Mouse (Mus musculus) 3134 (cell line): ENCODE results near the gene Fads2.

Experiments
- DNase-seq: peaks from one replicate; pipeline ENCODE4 v3.0.0-alpha.2; 2011; ENCODE audit warnings: low spot score; ENCODE audit not compliant: insufficient read length; ENCODE audit errors: extremely low read depth

Gene Fads2

DNA sequence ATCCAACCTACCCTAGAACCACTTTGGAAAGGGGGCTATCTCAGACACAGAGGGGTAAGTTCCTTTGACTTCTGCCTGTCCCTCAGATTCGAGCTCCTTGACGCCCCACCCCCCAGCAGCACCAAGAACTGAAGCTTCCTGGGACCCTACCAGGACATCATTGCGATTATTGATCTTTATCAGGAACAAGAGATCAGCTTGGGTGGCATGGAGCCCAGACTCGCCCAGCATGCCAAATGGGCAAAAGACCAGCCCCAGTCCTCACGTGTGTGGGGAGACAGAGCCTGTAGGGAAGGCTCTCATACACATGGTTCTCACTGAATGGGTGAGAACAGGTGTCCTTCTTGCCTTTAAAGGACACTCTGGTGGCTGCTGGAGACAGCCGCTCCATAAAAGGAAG lies 2.7 kb upstream of the Fads2 start:
- DNase-seq = no peak

DNA sequence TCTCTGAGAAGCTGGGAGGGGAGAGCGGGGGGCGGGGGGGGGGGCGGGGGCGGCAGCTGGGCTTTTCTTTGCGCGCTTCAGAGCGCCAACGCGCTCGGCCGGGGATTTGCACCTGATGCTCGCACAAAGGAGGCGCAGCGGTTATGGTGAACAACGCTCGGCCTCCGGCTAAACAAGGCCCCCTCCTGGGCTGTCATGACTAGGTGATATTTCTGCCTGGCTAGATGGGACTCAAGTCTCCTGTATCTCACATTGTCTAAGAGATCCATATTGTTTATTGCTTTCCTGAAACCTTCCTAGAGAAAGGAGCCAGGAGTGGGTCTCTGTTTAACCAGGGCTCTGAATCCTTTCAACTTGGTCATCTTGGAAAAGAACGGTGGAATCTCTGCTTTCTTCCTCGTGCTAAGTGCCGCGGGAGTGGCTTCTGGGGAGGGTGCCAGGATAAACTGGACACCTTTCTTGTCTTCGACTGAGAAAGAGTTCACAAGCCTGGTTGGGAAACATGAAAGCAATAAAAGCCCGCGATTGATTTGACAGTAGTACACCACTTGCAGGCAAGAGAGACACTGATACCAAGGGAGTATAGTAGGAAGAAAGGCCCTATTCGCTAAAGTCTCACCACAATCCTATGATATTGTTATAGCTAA lies 631 bp upstream of the Fads2 start:
- DNase-seq = no peak

DNA sequence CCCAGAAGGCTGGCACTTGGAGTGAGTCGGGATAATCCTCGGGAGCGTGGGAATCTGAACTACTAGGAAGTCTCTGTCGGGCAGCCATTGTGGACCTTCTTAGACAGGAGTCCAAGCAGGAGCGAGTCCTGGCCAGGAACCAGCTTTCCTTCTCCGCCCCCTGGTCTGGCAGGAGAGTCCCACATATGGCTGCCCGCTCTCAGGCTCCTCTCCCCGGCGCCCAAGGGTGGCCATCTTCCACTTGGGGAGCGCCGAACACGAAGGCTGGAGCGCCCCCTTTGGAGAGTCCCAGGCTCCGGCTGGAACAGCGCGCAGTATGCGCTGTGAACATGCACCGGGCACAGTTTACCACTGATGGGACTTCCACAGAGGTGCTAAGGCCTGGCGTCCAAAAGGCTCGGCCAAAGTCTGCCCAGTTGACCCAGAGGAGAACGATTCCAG lies 895 bp downstream of the Fads2 start:
- peak; percentile 82 for DNase-seq

DNA sequence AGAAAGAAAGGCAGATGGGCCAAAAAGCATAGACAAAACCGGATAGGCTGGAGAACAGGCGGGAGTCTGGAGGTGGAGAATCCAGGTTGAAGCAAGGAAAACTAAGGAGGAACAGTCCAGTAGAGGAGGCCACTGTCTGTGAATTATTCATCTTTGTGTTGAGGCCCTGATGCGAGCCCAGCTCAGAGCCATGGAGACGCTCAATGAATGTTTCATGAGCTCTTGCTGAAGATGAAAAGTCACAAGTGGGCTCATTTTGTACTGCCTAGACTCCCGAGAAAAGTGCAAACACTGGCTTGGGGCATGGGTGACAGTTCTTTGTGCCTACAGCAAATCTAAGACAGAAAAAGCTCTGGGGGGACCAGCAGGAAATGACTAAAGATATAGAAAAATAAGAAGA lies 3.7 kb downstream of the Fads2 start:
- DNase-seq = no peak

DNA sequence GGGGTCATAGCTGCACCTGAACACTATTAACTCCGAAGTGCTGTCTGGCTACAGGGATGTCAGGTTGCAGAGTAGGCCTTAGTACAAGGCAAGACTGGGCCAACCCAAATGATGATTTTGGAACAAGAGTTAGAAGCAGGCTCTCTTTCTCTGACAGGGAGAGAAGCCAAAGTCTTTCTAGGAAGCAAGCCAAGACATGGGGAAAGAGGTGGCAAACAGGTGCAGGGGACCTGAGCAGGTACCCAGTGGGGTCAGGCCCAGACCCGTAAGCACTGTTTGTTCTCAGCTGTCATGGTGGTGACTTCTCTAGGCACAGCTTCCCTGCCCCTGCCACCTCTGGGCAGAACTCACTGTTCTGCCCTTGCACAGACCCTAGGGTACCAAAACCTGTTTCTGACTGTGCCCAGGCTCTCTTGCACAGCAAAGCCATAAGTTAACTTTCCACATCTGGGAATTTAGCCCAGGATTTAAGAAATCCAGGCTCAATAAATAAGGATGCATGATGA lies 5.1 kb downstream of the Fads2 start:
- DNase-seq = no peak

DNA sequence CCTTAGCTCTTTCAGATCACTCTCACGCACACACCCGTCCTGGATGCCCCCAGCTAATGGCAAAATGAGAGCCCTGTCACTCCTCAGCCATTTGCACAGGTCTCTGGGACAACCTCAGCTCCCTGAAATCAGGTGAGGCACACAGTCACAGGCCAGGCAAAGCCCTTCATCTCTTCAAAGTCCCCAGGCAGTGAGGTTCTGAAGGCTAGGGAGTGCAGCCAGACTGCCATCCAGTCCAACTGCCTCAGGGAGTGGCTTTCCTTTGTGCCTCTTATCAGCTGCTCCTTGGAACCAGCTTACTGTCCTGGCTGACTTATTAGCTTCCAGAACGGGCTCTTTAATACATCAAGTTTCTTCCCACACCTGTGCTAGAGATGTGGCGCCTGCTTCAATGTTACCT lies 6.9 kb downstream of the Fads2 start:
- DNase-seq = no peak

DNA sequence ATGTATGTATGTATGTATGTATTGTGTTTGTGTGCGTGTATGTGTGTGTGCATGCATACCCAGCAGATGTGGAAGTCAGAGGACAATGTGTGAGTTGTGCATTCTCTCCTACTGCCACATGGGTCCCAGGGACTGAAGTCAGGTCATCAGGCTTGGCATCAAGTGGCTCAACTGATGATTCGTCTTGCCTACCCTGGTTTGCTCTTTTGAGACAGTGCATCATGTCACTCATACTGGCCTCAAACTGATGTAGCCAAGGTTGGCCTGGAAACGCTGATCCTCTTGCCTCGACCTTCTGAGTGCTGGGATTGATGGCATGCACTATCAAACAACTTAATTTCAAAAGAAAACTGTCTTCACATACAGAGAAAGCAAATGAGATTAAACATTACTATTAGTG lies 7.7 kb downstream of the Fads2 start:
- DNase-seq = no peak

DNA sequence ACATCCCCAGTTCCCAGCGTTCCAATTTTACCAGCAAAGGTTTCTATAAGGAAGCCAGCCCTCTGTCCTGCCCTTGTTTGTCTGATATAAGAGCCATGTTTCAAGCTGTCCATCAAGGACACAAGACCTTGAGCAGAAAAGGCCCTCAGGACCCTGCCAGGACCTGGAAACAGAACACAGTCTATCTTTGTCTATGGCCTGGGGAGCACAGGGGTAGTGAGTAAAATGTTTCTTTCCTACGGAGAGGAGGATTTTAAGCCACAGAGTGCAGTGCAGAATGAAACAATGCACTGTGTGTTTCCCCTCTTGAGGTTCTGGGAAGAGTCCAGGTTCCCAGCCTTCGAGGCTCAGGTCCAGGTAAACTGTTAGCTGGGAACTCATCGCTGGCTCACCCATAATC lies 14.6 kb downstream of the Fads2 start:
- DNase-seq = no peak

DNA sequence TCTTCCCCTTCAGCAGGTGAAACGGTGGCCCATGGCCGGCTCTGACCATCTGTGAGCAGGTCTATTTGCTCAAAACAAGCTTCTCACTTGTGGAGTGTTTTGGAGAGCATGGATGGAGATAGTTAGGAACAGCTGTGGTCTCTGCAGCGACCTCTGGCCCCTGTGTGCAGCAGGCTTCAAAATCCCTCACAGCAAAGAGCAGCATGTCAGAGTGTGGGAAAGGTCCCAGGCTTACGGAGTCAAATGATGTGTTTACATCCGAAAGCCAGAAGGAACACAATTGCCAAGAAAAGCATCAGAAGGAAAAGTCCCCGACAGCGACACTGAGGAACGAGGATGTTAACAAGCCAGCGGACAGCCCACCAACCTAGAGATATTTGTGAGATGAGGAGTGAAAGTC lies 16.1 kb downstream of the Fads2 start:
- DNase-seq = no peak

DNA sequence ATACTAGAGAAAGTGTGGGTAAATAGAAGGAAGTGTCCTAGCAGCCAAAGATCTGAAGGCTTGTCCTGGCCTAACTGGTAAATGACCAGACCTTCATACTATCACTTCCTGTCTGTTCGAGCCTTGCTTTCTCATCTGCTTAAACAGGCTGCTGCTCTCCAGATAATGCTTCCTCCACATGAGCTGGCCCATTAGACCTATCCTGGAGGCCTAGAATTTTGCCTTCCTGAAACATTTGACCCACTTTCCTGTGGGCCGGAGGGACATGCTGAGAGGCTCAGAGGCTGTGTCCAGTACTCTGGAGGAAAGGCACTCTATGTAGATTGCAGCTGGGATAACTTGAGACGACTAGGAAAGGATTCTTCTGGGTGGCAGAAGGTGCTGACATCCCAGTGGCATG lies 19.4 kb downstream of the Fads2 start:
- DNase-seq = no peak

DNA sequence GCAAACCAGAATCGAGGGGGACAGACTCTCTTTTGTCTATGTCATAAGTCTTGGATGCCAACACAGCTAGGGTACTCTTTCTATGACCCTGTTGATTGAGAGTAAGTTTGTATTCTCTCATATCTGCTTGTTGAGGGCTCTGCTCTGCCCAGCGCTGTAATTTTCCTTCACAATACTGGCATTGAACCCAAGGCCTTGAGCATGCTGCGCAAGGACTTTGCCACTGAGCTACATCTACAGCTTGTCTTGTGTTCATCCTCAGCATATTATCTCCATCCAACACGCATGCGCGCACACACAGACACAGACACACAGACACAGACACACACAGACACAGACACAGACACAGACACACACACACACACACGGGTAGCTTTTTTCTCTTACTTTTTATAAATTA lies 21.2 kb downstream of the Fads2 start:
- no peak for DNase-seq

DNA sequence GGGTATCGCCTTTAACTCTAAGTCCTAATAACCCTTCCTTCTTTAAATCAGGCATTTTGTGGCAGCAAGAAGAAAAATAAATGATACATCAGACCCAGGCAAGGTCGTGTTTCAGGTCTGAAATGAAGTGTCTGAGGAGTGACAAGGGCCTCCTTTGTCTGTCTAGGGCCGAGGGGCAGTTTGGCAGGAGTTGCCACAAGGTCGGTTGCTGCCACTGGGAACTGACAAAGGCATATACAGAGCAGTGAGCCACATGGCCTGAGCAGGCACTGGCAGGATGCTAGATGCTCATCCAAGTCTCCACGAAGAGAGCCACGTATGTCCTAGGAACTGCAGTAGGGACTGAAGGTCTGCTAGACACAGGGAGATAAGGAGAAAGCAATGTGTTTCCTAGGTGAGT lies 23.2 kb downstream of the Fads2 start:
- no peak for DNase-seq

DNA sequence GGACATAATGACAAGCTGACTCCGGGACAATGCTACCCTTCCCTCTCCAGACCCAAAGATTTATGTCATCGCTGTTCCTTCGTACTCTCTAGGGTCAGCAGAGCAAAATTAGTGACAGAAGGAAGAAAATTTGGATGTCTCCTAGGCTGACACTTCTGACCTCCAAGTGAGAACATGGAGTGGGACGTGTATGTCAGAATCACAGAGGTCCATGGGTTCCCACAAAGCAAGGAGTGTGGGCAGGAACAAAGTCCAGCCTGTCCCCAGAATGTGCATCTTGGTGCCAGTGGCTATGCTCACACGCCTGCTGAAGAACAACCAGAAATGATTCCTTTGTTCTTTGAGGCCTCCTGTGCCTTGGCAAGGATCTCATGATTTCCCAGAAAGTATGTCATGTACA lies 28.4 kb downstream of the Fads2 start:
- no peak for DNase-seq

DNA sequence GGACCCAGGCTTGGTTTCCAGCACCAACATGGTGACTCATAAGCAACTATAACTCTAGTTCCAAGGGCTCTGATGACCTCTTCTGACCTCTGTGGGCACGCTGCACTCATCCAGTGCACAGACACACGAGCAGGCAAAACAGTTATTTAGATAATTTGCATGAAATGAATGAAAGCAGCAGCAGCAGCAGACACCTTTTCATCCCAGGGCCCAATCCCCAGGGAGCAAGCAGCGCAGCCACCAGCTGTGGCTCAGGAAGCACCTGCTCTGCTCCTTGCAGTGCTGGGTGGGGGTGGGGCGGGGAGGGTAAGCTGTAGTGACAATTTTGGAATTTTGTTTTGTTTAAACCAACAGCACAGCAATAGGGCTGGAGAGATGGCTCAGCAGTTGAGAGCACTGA lies 29.7 kb downstream of the Fads2 start:
- no peak for DNase-seq

DNA sequence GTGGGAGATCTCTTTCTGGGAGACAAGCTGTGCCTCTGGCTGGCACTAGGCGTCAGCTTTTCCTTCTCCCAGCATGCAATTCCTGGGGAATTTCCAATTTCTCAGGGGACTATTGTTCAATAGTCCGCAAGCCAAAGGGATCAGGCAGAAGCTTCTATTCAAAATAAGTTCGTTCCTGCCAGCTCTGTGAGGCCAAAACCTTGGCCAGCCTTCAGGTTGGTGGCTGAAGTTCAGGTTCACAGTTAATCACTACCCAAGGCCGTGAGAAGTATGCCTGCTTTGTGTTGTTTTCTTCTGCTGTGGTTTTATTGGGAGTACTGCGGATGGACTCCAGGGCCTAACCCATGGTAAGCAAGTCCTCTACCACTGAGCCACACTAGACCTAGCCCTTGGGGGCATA lies 30.4 kb downstream of the Fads2 start:
- no peak for DNase-seq

DNA sequence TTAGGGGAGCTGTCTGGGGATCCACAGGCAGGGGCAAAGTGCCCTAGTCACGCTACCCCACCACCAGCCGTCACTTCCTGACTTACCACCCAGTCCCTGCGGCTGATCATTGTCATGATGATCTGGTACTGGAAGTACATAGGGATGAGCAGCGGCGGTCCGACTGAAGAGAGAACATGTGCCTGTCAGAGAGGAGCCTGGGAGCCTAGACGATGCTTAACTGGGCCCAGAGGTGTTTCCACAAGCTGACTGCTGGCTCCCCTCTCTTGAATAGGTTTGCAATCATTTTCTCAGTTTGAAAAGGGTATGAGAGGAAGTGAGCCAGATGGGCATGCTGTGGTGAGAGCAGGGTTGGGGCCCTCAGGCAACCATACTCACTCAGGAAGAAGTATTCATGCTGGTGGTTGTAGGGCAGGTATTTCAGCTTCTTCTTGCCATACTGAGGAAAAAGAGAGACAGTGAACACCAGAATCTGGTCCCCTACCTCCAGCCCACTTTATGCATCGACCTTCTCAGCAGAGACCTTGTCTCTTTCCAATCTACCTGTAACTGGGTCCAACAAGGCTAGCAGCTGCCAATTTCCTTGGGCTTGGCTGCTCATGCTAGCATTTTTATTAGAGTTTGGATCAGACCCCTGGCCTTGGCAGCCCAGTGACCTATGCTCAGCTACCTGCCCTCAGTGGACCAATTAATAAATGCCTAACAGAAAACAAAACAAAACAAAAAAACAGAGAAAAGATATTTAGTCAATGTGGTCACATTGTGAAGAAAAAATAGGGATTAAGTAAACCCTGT lies 31.2 kb downstream of the Fads2 start:
- DNase-seq = no peak

DNA sequence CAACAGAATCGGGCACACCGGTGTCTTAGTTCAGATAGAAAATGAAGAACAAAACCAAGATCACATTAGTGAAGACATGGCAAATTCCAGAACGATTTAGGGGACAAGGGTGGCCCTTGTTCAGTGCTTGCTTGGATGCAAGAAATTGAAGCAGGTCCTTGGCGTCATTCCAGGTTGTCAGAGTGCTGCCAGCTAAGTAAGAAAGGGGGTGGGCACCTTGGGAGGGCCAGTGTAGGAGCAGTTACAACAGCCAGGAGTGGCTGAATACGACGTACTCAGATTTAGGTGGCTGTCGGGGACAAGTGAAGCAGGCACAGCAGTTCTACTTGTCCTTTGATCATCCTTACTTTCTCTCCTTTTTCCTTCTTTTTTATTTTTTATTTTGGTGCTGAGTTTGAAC lies 33.8 kb downstream of the Fads2 start:
- DNase-seq = no peak

DNA sequence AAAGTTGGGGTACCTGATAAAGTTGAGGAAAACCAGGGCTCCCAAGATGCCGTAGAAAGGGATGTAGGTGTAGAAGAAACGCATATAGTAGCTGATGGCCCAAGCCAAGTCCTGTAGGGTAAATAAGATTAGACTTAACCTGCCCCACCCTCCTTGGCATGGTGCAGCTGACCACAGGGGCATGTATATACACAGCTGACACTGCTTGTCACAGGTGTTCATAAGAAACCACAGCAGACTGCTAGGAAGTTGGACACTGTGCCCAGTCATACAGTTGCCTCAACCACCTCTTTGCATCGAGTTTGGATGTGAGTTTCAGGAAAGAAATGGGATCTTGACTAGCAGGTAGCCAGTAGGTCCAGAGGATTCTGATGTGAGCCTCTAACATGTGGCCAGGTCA lies 35.0 kb downstream of the Fads2 start:
- DNase-seq = no peak

DNA sequence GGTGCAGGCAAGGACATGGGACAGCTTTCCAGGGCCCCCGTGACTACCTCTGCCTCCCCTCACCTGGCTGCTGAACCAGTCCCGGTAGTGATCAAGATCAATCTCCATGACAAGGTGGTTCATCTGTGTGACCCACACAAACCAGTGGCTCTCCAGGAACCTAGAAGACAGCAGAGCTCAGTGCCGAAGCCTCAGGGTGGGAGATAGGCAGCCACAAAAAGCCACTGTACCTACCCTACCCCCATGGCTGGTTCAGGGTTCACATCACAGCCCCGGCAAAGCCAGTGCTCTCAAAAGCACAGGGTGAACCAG lies 35.4 kb downstream of the Fads2 start:
- no peak for DNase-seq

DNA sequence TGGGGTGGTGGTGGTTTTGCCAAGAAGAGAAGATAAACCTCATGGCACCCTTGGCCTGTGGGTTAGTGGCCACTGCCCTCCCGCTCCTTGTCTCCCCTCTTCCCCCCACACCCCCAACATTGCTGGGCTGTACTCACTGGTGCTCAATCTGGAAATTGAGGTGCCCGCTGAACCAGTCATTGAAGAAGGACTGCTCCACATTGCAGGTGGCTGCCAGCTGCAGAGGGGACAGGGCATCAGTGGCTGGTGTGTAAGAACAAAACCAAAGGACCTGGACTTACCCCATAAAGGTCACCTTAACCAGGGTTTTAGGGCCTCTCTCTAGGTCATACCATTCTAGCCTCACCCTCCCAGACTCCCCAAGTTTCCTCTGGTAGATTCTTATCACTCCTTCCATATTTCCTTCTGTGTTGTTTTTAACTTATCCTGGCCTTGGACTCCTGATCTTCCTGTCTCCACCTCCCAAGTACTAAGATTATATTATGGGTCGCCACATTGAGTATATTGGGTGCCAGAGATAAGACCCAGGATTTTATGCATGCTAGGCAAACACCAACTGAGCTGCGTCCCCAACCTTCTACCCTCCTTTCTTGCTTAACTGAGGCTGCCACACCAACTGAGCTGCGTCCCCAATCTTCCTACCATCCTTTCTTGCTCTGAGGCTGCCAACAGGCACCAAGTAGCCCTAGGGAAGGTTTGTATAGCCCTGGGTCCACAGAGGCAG lies 35.9 kb downstream of the Fads2 start:
- DNase-seq = no peak

DNA sequence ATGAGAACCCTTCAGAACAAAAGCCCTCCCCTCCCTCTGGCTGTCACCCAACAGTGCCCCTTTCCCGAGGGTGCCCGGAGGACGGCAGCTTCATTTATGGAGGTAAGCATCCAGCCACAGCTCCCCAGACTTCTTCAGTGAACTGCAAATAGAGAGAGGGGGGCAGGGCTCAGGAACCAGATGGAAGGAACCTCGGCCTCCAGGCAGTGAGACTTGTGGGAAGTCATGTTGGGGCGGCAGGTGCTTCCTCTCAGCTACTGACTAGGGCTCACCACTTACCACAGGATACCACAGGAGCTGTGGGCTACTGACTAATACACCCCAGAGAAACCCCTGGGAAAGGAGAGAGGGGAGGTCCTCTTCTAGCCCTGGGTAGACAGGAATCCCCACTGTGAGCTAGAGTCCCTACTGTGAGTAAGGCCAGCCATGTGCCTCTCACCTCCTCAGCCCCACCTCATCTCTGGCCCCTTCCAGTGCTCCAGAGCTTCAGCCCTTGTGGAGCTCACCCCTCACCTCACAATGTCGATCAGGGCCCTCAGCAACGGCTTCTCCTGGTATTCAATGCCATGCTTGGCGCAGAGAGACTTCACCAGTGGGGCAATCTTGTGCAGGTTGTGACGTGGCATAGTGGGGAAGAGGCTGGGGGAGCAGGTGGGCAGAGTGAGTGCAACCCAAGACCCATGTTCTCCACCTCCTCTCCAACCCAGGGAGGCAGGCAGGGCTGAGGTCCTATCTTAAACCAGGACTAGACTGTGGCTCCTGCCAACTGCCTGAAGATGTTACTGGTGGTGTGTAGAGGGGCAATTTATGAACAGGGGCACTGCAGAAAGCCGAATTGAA lies 37.2 kb downstream of the Fads2 start:
- DNase-seq = no peak
